ENCODE assay signal across 32 mouse cellular contexts in genomic region chr4:110312126-110312525, GRCm38 (mm10). TPM values are rescaled to one million over a fixed set of nuclear protein-coding genes. Genes with fewer than 3 reads are reported as not detected.
DNase-seq lines count a peak whose midpoint lies in the region; ATAC-seq lines count a peak whose summit lies in the region.
"Had no signal": no experiment of that assay in that cellular context is flagged by ENCODE, and none has a peak within 500 bp of the region (broad histone marks: within the 10 kb centered on the region; RNA-seq: fewer than 3 reads in every experiment).

No protein-coding gene starts in this region.

- H3K9me3 ChIP-seq in embryonic facial prominence, embryonic 11.5 days (replicated peaks; ENCODE audit: control insufficient read depth, low read length): no peaks in the 10 kb centered on the region
- no peaks in the 10 kb centered on the region for H3K9me3 ChIP-seq in embryonic facial prominence, embryonic 10.5 days
- H3K9me3 ChIP-seq in midbrain, embryonic 11.5 days (ENCODE audit: control insufficient read depth, low read length): no peaks in the 10 kb centered on the region
- no peaks in the 10 kb centered on the region for H3K9me3 ChIP-seq in midbrain, embryonic 14.5 days (ENCODE audit: control insufficient read depth, low read length)
- H3K9me3 ChIP-seq: embryonic facial prominence, embryonic 13.5 days; forebrain, embryonic 12.5 days; hindbrain, embryonic 15.5 days; intestine, embryonic 15.5 days; limb, embryonic 10.5 days; liver, embryonic 15.5 days; lung, embryonic 15.5 days; megakaryocyte, embryonic 14.5 days; neural tube, embryonic 13.5 days had no signal

- H3K9ac ChIP-seq in embryonic facial prominence, embryonic 11.5 days (replicated peaks; ENCODE audit: low read length): no peak overlapping the region
- no peak overlapping the region for H3K9ac ChIP-seq in midbrain, embryonic 11.5 days (ENCODE audit: low read length)
- H3K9ac ChIP-seq in midbrain, embryonic 14.5 days (replicated peaks; ENCODE audit: low read length): no peak overlapping the region
- H3K9ac ChIP-seq: embryonic facial prominence, embryonic 13.5 days; forebrain, embryonic 12.5 days; hindbrain, embryonic 15.5 days; intestine, embryonic 15.5 days; liver, embryonic 15.5 days; lung, embryonic 15.5 days; neural tube, embryonic 13.5 days had no signal

- no peak overlapping the region for H3K4me2 ChIP-seq in embryonic facial prominence, embryonic 11.5 days (ENCODE audit: low read depth, low read length)
- no peak overlapping the region for H3K4me2 ChIP-seq in midbrain, embryonic 11.5 days
- no peak overlapping the region for H3K4me2 ChIP-seq in midbrain, embryonic 14.5 days (ENCODE audit: low read length)
- H3K4me2 ChIP-seq: embryonic facial prominence, embryonic 13.5 days; forebrain, embryonic 12.5 days; heart, embryonic 11.5 days; hindbrain, embryonic 15.5 days; intestine, embryonic 15.5 days; liver, embryonic 15.5 days; lung, embryonic 15.5 days; neural tube, embryonic 13.5 days had no signal

- H3K36me3 ChIP-seq in embryonic facial prominence, embryonic 11.5 days (replicated peaks; ENCODE audit: control insufficient read depth, insufficient read depth, low read depth, low read length): no peaks in the 10 kb centered on the region
- no peaks in the 10 kb centered on the region for H3K36me3 ChIP-seq in embryonic facial prominence, embryonic 10.5 days (replicated peaks)
- no peaks in the 10 kb centered on the region for H3K36me3 ChIP-seq in midbrain, embryonic 11.5 days (ENCODE audit: control insufficient read depth, insufficient read depth, low read length)
- no peaks in the 10 kb centered on the region for H3K36me3 ChIP-seq in midbrain, embryonic 14.5 days (ENCODE audit: control insufficient read depth, insufficient read depth, low read length)
- H3K36me3 ChIP-seq: embryonic facial prominence, embryonic 13.5 days; forebrain, embryonic 12.5 days; G1E; hindbrain, embryonic 15.5 days; intestine, embryonic 15.5 days; limb, embryonic 10.5 days; liver, embryonic 15.5 days; lung, embryonic 15.5 days; neural tube, embryonic 13.5 days had no signal

- no peak overlapping the region for H3K4me3 ChIP-seq in embryonic facial prominence, embryonic 11.5 days (ENCODE audit: low read depth, low read length)
- no peak overlapping the region for H3K4me3 ChIP-seq in embryonic facial prominence, embryonic 10.5 days
- no peak overlapping the region for H3K4me3 ChIP-seq in midbrain, embryonic 11.5 days (ENCODE audit: low read depth, low read length)
- H3K4me3 ChIP-seq in midbrain, embryonic 14.5 days (replicated peaks; ENCODE audit: low read depth, low read length): no peak overlapping the region
- H3K4me3 ChIP-seq: embryonic facial prominence, embryonic 13.5 days; erythroblast, embryonic 14.5 days; forebrain, embryonic 12.5 days; hindbrain, embryonic 15.5 days; intestine, embryonic 15.5 days; layer of hippocampus, adult 2 months; limb, embryonic 10.5 days; liver, embryonic 15.5 days; lung, embryonic 15.5 days; megakaryocyte, embryonic 14.5 days; myocyte; neural tube, embryonic 13.5 days had no signal

- 6% methylated on average over 1 of the region's 1 CpGs for WGBS in embryonic facial prominence, embryonic 11.5 days
- WGBS in embryonic facial prominence, embryonic 10.5 days: 11% methylated on average over 1 of the region's 1 CpGs
- 0% methylated on average over 1 of the region's 1 CpGs for WGBS in midbrain, embryonic 11.5 days
- WGBS in midbrain, embryonic 14.5 days: 0% methylated on average over 1 of the region's 1 CpGs

- DNase-seq in embryonic facial prominence, embryonic 11.5 days (ENCODE audit: low spot score): no peak
- DNase-seq in embryonic facial prominence, embryonic 10.5 days (ENCODE audit: low spot score): no peak
- peak; percentile 86 for DNase-seq in midbrain, embryonic 11.5 days (ENCODE audit: low spot score, missing footprints)
- DNase-seq in midbrain, embryonic 14.5 days: no peak
- peak; percentile 97 for DNase-seq in R1 (ENCODE audit: low read depth, low spot score)
- DNase-seq in embryo, embryonic 9.5 days (ENCODE audit: extremely low spot score): peak; percentile 45
- no peak for DNase-seq in urinary bladder, postnatal 4 days (ENCODE audit: low spot score in 2 of 2)
- DNase-seq: adrenal gland, postnatal 25 days; cerebellum, adult 8-10 months; cerebellum, postnatal 36 days; kidney, adult 9 months; kidney, postnatal 25 days; liver; lung, postnatal 36 days; thymus, adult 18-20 months; thymus, postnatal 36 days had no signal

- H3K27ac ChIP-seq in embryonic facial prominence, embryonic 11.5 days (replicated peaks; ENCODE audit: low read depth, low read length): no peak overlapping the region
- no peak overlapping the region for H3K27ac ChIP-seq in embryonic facial prominence, embryonic 10.5 days (replicated peaks)
- no peak overlapping the region for H3K27ac ChIP-seq in midbrain, embryonic 11.5 days (ENCODE audit: low read depth, low read length)
- no peak overlapping the region for H3K27ac ChIP-seq in midbrain, embryonic 14.5 days (replicated peaks; ENCODE audit: low read depth, low read length)
- H3K27ac ChIP-seq: embryonic facial prominence, embryonic 13.5 days; forebrain, embryonic 12.5 days; hindbrain, embryonic 15.5 days; intestine, embryonic 15.5 days; layer of hippocampus, adult 2 months; limb, embryonic 10.5 days; liver, embryonic 15.5 days; lung, embryonic 15.5 days; neural tube, embryonic 13.5 days had no signal

- no peaks in the 10 kb centered on the region for H3K27me3 ChIP-seq in embryonic facial prominence, embryonic 11.5 days (ENCODE audit: control insufficient read depth, insufficient read depth, low read length)
- H3K27me3 ChIP-seq in embryonic facial prominence, embryonic 10.5 days (replicated peaks; ENCODE audit: low read depth, poor library complexity, severe bottlenecking): no peaks in the 10 kb centered on the region
- H3K27me3 ChIP-seq in midbrain, embryonic 11.5 days (ENCODE audit: control insufficient read depth, insufficient read depth, low read length): no peaks in the 10 kb centered on the region
- H3K27me3 ChIP-seq in midbrain, embryonic 14.5 days (ENCODE audit: control insufficient read depth, insufficient read depth, low read length): no peaks in the 10 kb centered on the region
- H3K27me3 ChIP-seq: embryonic facial prominence, embryonic 13.5 days; forebrain, embryonic 12.5 days; hindbrain, embryonic 15.5 days; intestine, embryonic 15.5 days; liver, embryonic 15.5 days; lung, embryonic 15.5 days; megakaryocyte, embryonic 14.5 days; neural tube, embryonic 13.5 days had no signal

- no peaks in the 10 kb centered on the region for H3K4me1 ChIP-seq in embryonic facial prominence, embryonic 11.5 days (ENCODE audit: control insufficient read depth, insufficient read depth, low read length)
- no peaks in the 10 kb centered on the region for H3K4me1 ChIP-seq in embryonic facial prominence, embryonic 10.5 days
- H3K4me1 ChIP-seq in midbrain, embryonic 11.5 days (ENCODE audit: control insufficient read depth, insufficient read depth, low read length): peaks cover 2% of the 10 kb centered on the region; the same call in 1 of the 2 replicates
- H3K4me1 ChIP-seq in midbrain, embryonic 14.5 days (ENCODE audit: control insufficient read depth, insufficient read depth, low read length): no peaks in the 10 kb centered on the region
- H3K4me1 ChIP-seq: embryonic facial prominence, embryonic 13.5 days; hindbrain, embryonic 15.5 days; intestine, embryonic 15.5 days; limb, embryonic 10.5 days; liver, embryonic 15.5 days; lung, embryonic 15.5 days; megakaryocyte, embryonic 14.5 days; neural tube, embryonic 13.5 days had no signal

- peak; percentile 18; the same call in 1 of the 2 replicates for ATAC-seq in embryonic facial prominence, embryonic 11.5 days (replicated peaks; ENCODE audit: insufficient number of reproducible peaks, low FRiP score, low TSS enrichment, low read depth)
- peak; percentile 81 for ATAC-seq in midbrain, embryonic 11.5 days (ENCODE audit: low FRiP score)
- ATAC-seq in midbrain, embryonic 14.5 days (ENCODE audit: low FRiP score, low TSS enrichment): no peak
- no peak for ATAC-seq in frontal cortex, adult (ENCODE audit: low TSS enrichment)
- ATAC-seq: intestine, embryonic 15.5 days had no signal

RNA-seq across cellular contexts. Expression of gene Elavl4, which starts 39.6 kb away (rescaled TPM):
- polyA plus RNA-seq in embryonic facial prominence, embryonic 11.5 days (2014; fragmentation: Nextera tagmentation; extraction: Ambion mirVana): 83.3 and 112 TPM in 2 replicates
- polyA plus RNA-seq in embryonic facial prominence, embryonic 10.5 days (2016; fragmentation: Nextera tagmentation; extraction: Ambion mirVana): 81.6 and 90.4 TPM in 2 replicates
- 240 and 250 TPM in 2 replicates for polyA plus RNA-seq in midbrain, embryonic 11.5 days (2014; fragmentation: Nextera tagmentation; extraction: Ambion mirVana)
- 350 and 366 TPM in 2 replicates for polyA plus RNA-seq in midbrain, embryonic 14.5 days (2014; fragmentation: Nextera tagmentation; extraction: Ambion mirVana)
- polyA plus RNA-seq: erythroblast, embryonic 14.5 days; G1E; gonadal fat pad, adult 2 months; myocyte had no signal

Comparison
In these comparisons a context has a peak if more than half of its experiments do, and no peak if none do; other contexts are left out.
1. ATAC-seq: peak in embryonic facial prominence, embryonic 11.5 days (single experiment) and midbrain, embryonic 11.5 days (single experiment); none in midbrain, embryonic 14.5 days (single experiment) and frontal cortex, adult (single experiment).
2. DNase-seq: peak in midbrain, embryonic 11.5 days (single experiment), R1 (single experiment) and embryo, embryonic 9.5 days (single experiment); none in embryonic facial prominence, embryonic 11.5 days (single experiment), embryonic facial prominence, embryonic 10.5 days (single experiment), midbrain, embryonic 14.5 days (single experiment) and urinary bladder, postnatal 4 days (0 of 2).